Mouse (Mus musculus): ENCODE measurements around the gene Gm9044. TPM values are rescaled to one million over a fixed set of nuclear protein-coding genes. Genes with fewer than 3 reads are reported as not detected.

Gene Gm9044
- polyA plus RNA-seq, 1 experiment from 2014 or later: not detected

Other genes starting within 250 kb of the Gm9044 start
- gene Mdm1, start 190.6 kb downstream of the Gm9044 start, polyA plus RNA-seq (2015; fragmentation: Nextera tagmentation; extraction: Ambion mirVana): 38.7 and 42.8 TPM in 2 replicates
- gene Il22, start 127.5 kb downstream of the Gm9044 start, polyA plus RNA-seq (2015; fragmentation: Nextera tagmentation; extraction: Ambion mirVana): not detected in 2 replicates
- gene Gm32717, start 91.6 kb downstream of the Gm9044 start, polyA plus RNA-seq (2015; fragmentation: Nextera tagmentation; extraction: Ambion mirVana): 0.18 and 0.20 TPM in 2 replicates
- gene Gm32802, start 73.7 kb downstream of the Gm9044 start, polyA plus RNA-seq (2015; fragmentation: Nextera tagmentation; extraction: Ambion mirVana): 0.18 and 0.20 TPM in 2 replicates
- gene Iltifb, start 37.4 kb downstream of the Gm9044 start, polyA plus RNA-seq (2015; fragmentation: Nextera tagmentation; extraction: Ambion mirVana): not detected in 2 replicates
- gene Gm9040, start 5.4 kb downstream of the Gm9044 start, polyA plus RNA-seq (2015; fragmentation: Nextera tagmentation; extraction: Ambion mirVana): not detected in 2 replicates
- not detected in 2 replicates for gene Gm9045, start 5.4 kb upstream of the Gm9044 start, polyA plus RNA-seq (2015; fragmentation: Nextera tagmentation; extraction: Ambion mirVana)
- not detected in 2 replicates for gene Gm9046, start 10.8 kb upstream of the Gm9044 start, polyA plus RNA-seq (2015; fragmentation: Nextera tagmentation; extraction: Ambion mirVana)
- gene Gm9048, start 16.3 kb upstream of the Gm9044 start, polyA plus RNA-seq (2015; fragmentation: Nextera tagmentation; extraction: Ambion mirVana): 0.08 TPM in 1 of 2 replicates, not detected in the other
- not detected in 2 replicates for gene Gm9049, start 21.7 kb upstream of the Gm9044 start, polyA plus RNA-seq (2015; fragmentation: Nextera tagmentation; extraction: Ambion mirVana)
- not detected in 2 replicates for gene Ifng, start 108.6 kb upstream of the Gm9044 start, polyA plus RNA-seq (2015; fragmentation: Nextera tagmentation; extraction: Ambion mirVana)

All from forebrain, embryonic 15.5 days (tissue).